In genomic region chr4:25800284-25800616, GRCm38 (mm10) we compare ENCODE assay signal across 9 mouse cellular contexts. TPM values are rescaled to one million over a fixed set of nuclear protein-coding genes. Genes with fewer than 3 reads are reported as not detected.
A peak's percentile ranks its signal among the peaks of the same experiment; 100 is the strongest.
DNase-seq lines count a peak whose midpoint lies in the region; ATAC-seq and TF ChIP-seq lines count a peak whose summit lies in the region.
"Had no signal": no experiment of that assay in that cellular context is flagged by ENCODE, and none has a peak within 500 bp of the region (broad histone marks: within the 10 kb centered on the region; RNA-seq: fewer than 3 reads in every experiment).

No protein-coding gene starts in this region.

- no peaks in the 10 kb centered on the region for H3K9me3 ChIP-seq in lung, embryonic 16.5 days (ENCODE audit: control insufficient read depth, low read length)
- no peaks in the 10 kb centered on the region for H3K9me3 ChIP-seq in hindbrain, embryonic 12.5 days (replicated peaks)
- H3K9me3 ChIP-seq in limb, embryonic 13.5 days, result no peaks in the 10 kb centered on the region
- H3K9me3 ChIP-seq in stomach, postnatal 0 days (ENCODE audit: control insufficient read depth, low read length), result no peaks in the 10 kb centered on the region

- TF ChIP-seq EP300 in stomach, postnatal 0 days (optimal IDR thresholded peaks at IDR 0.05), result no peak

- H3K27me3 ChIP-seq in lung, embryonic 16.5 days (ENCODE audit: control insufficient read depth, insufficient read depth, low read depth, low read length), result peaks cover 12% of the 10 kb centered on the region; the same call in 1 of the 2 replicates
- no peaks in the 10 kb centered on the region for H3K27me3 ChIP-seq in hindbrain, embryonic 12.5 days
- H3K27me3 ChIP-seq in limb, embryonic 13.5 days, result peaks cover 34% of the 10 kb centered on the region
- no peaks in the 10 kb centered on the region for H3K27me3 ChIP-seq in stomach, postnatal 0 days (ENCODE audit: control insufficient read depth, insufficient read depth, low read length)

- 3% methylated on average over 5 of the region's 5 CpGs for WGBS in lung, embryonic 16.5 days
- 2% methylated on average over 5 of the region's 5 CpGs for WGBS in hindbrain, embryonic 12.5 days
- WGBS in limb, embryonic 13.5 days, result 4% methylated on average over 5 of the region's 5 CpGs
- WGBS in stomach, postnatal 0 days, result 5% methylated on average over 5 of the region's 5 CpGs

- ATAC-seq in lung, embryonic 16.5 days (ENCODE audit: low read depth), result peak; percentile 34; the same call in 1 of the 2 replicates
- ATAC-seq in hindbrain, embryonic 12.5 days (ENCODE audit: low FRiP score), result peak; percentile 72
- no peak for ATAC-seq in limb, embryonic 13.5 days (ENCODE audit: low FRiP score, low read depth)
- ATAC-seq in stomach, postnatal 0 days (ENCODE audit: low FRiP score, low TSS enrichment), result no peak

- H3K4me3 ChIP-seq in lung, embryonic 16.5 days (ENCODE audit: low read length), result peak overlapping the region; percentile 50
- H3K4me3 ChIP-seq in hindbrain, embryonic 12.5 days, result peak overlapping the region; percentile 59
- H3K4me3 ChIP-seq in limb, embryonic 13.5 days, result peak overlapping the region; percentile 51
- peak overlapping the region; percentile 44 for H3K4me3 ChIP-seq in stomach, postnatal 0 days (ENCODE audit: low read depth, low read length)
- H3K4me3 ChIP-seq: heart, adult 2 months; megakaryocyte, embryonic 14.5 days had no signal

- peak overlapping the region; percentile 74 for H3K4me2 ChIP-seq in lung, embryonic 16.5 days (ENCODE audit: low read depth, low read length)
- peak overlapping the region; percentile 87 for H3K4me2 ChIP-seq in hindbrain, embryonic 12.5 days (replicated peaks)
- H3K4me2 ChIP-seq in limb, embryonic 13.5 days (replicated peaks), result peak overlapping the region; percentile 93
- H3K4me2 ChIP-seq in stomach, postnatal 0 days (replicated peaks; ENCODE audit: low read depth), result peak overlapping the region; percentile 73

- no peak for DNase-seq in lung, postnatal 14 days
- DNase-seq in stomach, postnatal 0 days (ENCODE audit: low spot score), result no peak
- no peak for DNase-seq in adrenal gland, adult 8-10 months
- no peak for DNase-seq in urinary bladder, postnatal 36 days (ENCODE audit: low spot score in 2 of 2)
- DNase-seq: heart, adult 2 months had no signal

- no peaks in the 10 kb centered on the region for H3K36me3 ChIP-seq in lung, embryonic 16.5 days (ENCODE audit: control insufficient read depth, insufficient read depth, low read length)
- H3K36me3 ChIP-seq in hindbrain, embryonic 12.5 days, result no peaks in the 10 kb centered on the region
- no peaks in the 10 kb centered on the region for H3K36me3 ChIP-seq in limb, embryonic 13.5 days
- no peaks in the 10 kb centered on the region for H3K36me3 ChIP-seq in stomach, postnatal 0 days (ENCODE audit: control insufficient read depth, insufficient read depth, low read length)

- H3K9ac ChIP-seq in lung, embryonic 16.5 days (ENCODE audit: low read length), result no peak overlapping the region
- H3K9ac ChIP-seq in hindbrain, embryonic 12.5 days, result peak overlapping the region; percentile 73
- no peak overlapping the region; the same call in 1 of the 2 replicates for H3K9ac ChIP-seq in limb, embryonic 13.5 days
- H3K9ac ChIP-seq in stomach, postnatal 0 days (ENCODE audit: low read length), result no peak overlapping the region

- no peak for TF ChIP-seq CTCF in stomach, postnatal 0 days (IDR thresholded peaks at IDR 0.05; ENCODE audit: low read depth)

- H3K4me1 ChIP-seq in lung, embryonic 16.5 days (replicated peaks; ENCODE audit: control insufficient read depth, insufficient read depth, low read length), result peaks cover 6% of the 10 kb centered on the region; the same call in 1 of the 2 replicates
- H3K4me1 ChIP-seq in hindbrain, embryonic 12.5 days, result peaks cover 11% of the 10 kb centered on the region
- peaks cover 11% of the 10 kb centered on the region for H3K4me1 ChIP-seq in limb, embryonic 13.5 days
- H3K4me1 ChIP-seq in stomach, postnatal 0 days (replicated peaks; ENCODE audit: control insufficient read depth, insufficient read depth), result no peaks in the 10 kb centered on the region
- H3K4me1 ChIP-seq: megakaryocyte, embryonic 14.5 days had no signal

- no peak overlapping the region for H3K27ac ChIP-seq in lung, embryonic 16.5 days (ENCODE audit: low read length)
- peak overlapping the region; percentile 78 for H3K27ac ChIP-seq in hindbrain, embryonic 12.5 days
- no peak overlapping the region for H3K27ac ChIP-seq in limb, embryonic 13.5 days
- no peak overlapping the region for H3K27ac ChIP-seq in stomach, postnatal 0 days (replicated peaks)
- H3K27ac ChIP-seq: heart, adult 2 months had no signal

RNA-seq across cellular contexts. Expression of gene Fut9, which starts 0.2 kb away (rescaled TPM):
- 0.52 and 0.63 TPM in 2 replicates for polyA plus RNA-seq in lung, embryonic 16.5 days (2015; fragmentation: Nextera tagmentation; extraction: Ambion mirVana)
- polyA plus RNA-seq in hindbrain, embryonic 12.5 days (2016; fragmentation: Nextera tagmentation; extraction: Ambion mirVana), result 3.5 and 3.6 TPM in 2 replicates
- polyA plus RNA-seq in limb, embryonic 13.5 days (2015; fragmentation: Nextera tagmentation; extraction: Ambion mirVana), result 0.25 and 0.26 TPM in 2 replicates
- polyA plus RNA-seq in stomach, postnatal 0 days (2015; fragmentation: Nextera tagmentation; extraction: Ambion mirVana), result 0.62 and 0.87 TPM in 2 replicates
- total RNA-seq in adrenal gland, adult 8-10 months (2022), result under 1 TPM; 0.29 to 0.74 (median 0.52) TPM
- total RNA-seq: heart, adult 2 months had no signal

Comparison
In these comparisons a context has a peak if more than half of its experiments do, and no peak if none do; other contexts are left out.
1. ATAC-seq: peak in lung, embryonic 16.5 days (single experiment) and hindbrain, embryonic 12.5 days (single experiment); none in limb, embryonic 13.5 days (single experiment) and stomach, postnatal 0 days (single experiment).
2. Peak in every context shown above with its lines, with median percentiles within 50 percentile points of each other: H3K4me2 ChIP-seq and H3K4me3 ChIP-seq.